Mouse (Mus musculus) hindbrain, embryonic 11.5 days (tissue): Measurements from ENCODE around the gene Casp3. TPM values are rescaled to one million over a fixed set of nuclear protein-coding genes. Genes with fewer than 3 reads are reported as not detected.

Source experiments
- ATAC-seq: fragments of 200-750 bp; cut with Nextera tagmentation; 2 replicates; pipeline ENCODE4 v1.8.0; 2017; ENCODE audit warnings: mild to moderate bottlenecking, moderate TSS enrichment, moderate library complexity; ENCODE audit not compliant: low FRiP score
- DNase-seq: peaks from one replicate; pipeline ENCODE4 v3.0.0-alpha.2; 2015; ENCODE audit warnings: low spot score
- H3K27ac ChIP-seq: fragments of 300-500 bp; sonication (generic); 2 replicates; pipeline ENCODE4 v1.5.1; 2014; ENCODE audit warnings: mild to moderate bottlenecking, low read depth, low read length
- H3K27me3 ChIP-seq: fragments of 300-500 bp; sonication (generic); 2 replicates; pipeline ENCODE4 v1.6.1; 2014; ENCODE audit warnings: mild to moderate bottlenecking, low read length, moderate library complexity, mixed read lengths; ENCODE audit not compliant: control insufficient read depth, insufficient read depth
- H3K36me3 ChIP-seq: fragments of 300-500 bp; sonication (generic); 2 replicates; pipeline ENCODE4 v1.6.1; 2014; ENCODE audit warnings: mild to moderate bottlenecking, low read length, moderate library complexity, mixed read lengths; ENCODE audit not compliant: control insufficient read depth, insufficient read depth
- H3K4me1 ChIP-seq: fragments of 300-500 bp; sonication (generic); replicated peaks from 2 replicates; pipeline ENCODE4 v1.6.1; 2014; ENCODE audit warnings: low read length, mixed read lengths; ENCODE audit not compliant: control insufficient read depth, insufficient read depth
- H3K4me2 ChIP-seq: fragments of 300-500 bp; sonication (generic); replicated peaks from 2 replicates; pipeline ENCODE4 v1.6.1; 2014; ENCODE audit warnings: mild to moderate bottlenecking, low read depth, low read length
- H3K4me3 ChIP-seq: fragments of 300-500 bp; sonication (generic); 2 replicates; pipeline ENCODE4 v1.5.1; 2014; ENCODE audit warnings: low read depth, low read length
- H3K9ac ChIP-seq: fragments of 300-500 bp; sonication (generic); 2 replicates; pipeline ENCODE4 v1.6.1; 2014; ENCODE audit warnings: low read depth, low read length
- H3K9me3 ChIP-seq: fragments of 300-500 bp; sonication (generic); 2 replicates; pipeline ENCODE4 v1.6.1; 2016; ENCODE audit warnings: low read length; ENCODE audit not compliant: control insufficient read depth
- WGBS: fragments of 180-500 bp; shearing (Covaris S2); extraction: QIAGEN DNeasy Blood & Tissue Kit; methylation state at CpG from one replicate; pipeline ENCODE4 v1.1.7; 2014; 5-methylcytosine and 5-hydroxymethylcytosine counted together
- polyA plus RNA-seq: library from polyadenylated mRNA; unstranded; fragments of >200 nt; fragmentation: Nextera tagmentation; extraction: Ambion mirVana; gene quantifications from 2 replicates; pipeline ENCODE4 v1.2.1, GENCODE M21; 2014

Casp3 gene
- polyA plus RNA-seq, 1 experiment from 2014 or later = 134 TPM

DNA sequence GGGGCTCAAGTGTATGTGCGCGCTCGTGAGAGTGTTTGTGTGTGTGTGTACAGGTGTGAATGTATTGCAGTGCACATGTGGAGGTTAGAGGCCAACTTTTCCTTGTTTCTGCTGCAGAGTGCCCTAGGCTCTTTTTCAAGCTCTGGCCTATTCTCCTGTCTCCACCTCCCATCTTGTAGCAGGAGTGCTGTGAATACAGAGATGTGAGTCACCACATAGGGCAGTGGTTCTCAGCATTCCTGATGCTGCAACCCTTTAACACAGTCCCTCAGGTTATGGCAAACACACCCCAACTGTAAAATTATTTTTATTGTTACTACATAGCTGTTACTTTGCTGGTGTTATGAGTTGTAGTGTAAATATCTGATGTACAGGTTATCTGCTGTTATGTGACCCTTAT lies 13.3 kb downstream of the Casp3 start:
- no peak overlapping the region for H3K4me3 ChIP-seq
- H3K27me3 ChIP-seq = no peaks in the 10 kb centered on the region
- no peak overlapping the region for H3K4me2 ChIP-seq
- WGBS = 98% methylated on average over 3 of the region's 3 CpGs
- H3K9ac ChIP-seq = no peak overlapping the region
- ATAC-seq (no peak), DNase-seq (no peak)
- no peaks in the 10 kb centered on the region for H3K4me1 ChIP-seq
- H3K27ac ChIP-seq = no peak overlapping the region
- no peaks in the 10 kb centered on the region for H3K9me3 ChIP-seq
- H3K36me3 ChIP-seq = peaks cover 5% of the 10 kb centered on the region; the same call in 1 of the 2 replicates

DNA sequence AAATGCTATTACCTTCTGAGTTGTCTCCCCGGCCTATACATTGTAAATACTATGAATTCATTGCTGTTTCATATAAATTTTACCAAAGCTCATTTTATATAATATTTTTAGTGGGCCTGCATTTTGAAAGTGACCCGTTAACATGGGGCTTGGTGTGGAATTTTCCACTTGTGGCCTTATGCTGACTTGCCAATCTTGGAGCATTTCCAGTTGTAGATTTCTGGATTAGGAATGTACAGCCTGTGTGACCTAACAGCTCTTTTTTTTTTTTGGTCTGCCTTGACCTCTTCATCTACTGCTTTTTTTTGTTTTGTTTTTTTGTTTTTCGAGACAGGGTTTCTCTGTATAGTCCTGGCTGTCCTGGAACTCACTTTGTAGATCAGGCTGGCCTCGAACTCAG lies 13.8 kb downstream of the Casp3 start:
- H3K4me2 ChIP-seq = no peak overlapping the region
- WGBS = 94% methylated on average over 4 of the region's 4 CpGs
- no peak overlapping the region for H3K4me3 ChIP-seq
- no peaks in the 10 kb centered on the region for H3K9me3 ChIP-seq
- DNase-seq (no peak), ATAC-seq (no peak)
- peaks cover 9% of the 10 kb centered on the region; the same call in 1 of the 2 replicates for H3K36me3 ChIP-seq
- no peaks in the 10 kb centered on the region for H3K27me3 ChIP-seq
- no peak overlapping the region for H3K9ac ChIP-seq
- H3K4me1 ChIP-seq = no peaks in the 10 kb centered on the region
- H3K27ac ChIP-seq = no peak overlapping the region

DNA sequence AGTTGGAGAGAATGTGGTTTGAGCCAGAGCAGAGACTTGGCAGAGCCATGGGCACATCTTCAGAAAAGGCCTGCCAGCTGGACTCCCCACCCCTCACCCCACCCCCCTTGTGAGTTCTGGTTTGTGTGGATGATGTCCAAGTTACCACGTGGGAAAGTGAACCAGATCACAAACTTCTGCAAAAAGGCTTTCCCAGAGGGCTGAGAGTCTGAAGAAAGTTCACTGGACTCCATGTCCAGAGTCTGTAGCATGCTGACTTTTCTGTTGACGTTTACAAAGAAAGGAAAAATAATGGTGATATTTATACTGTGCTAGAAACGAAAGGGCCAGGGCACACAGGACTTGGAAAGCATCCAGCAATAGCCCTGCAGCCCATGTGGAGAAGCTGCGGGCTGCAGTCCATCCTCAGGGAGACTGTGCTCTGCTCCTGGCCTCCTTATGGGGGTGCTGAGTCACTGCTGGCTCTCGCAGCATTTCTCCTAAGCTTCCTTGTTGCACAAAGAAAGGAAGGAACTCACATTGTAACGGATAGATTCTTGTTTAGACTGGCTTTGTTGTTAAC lies 22.0 kb downstream of the Casp3 start:
- DNase-seq (no peak), ATAC-seq (no peak)
- peaks cover 19% of the 10 kb centered on the region; the same call in 1 of the 2 replicates for H3K36me3 ChIP-seq

DNA sequence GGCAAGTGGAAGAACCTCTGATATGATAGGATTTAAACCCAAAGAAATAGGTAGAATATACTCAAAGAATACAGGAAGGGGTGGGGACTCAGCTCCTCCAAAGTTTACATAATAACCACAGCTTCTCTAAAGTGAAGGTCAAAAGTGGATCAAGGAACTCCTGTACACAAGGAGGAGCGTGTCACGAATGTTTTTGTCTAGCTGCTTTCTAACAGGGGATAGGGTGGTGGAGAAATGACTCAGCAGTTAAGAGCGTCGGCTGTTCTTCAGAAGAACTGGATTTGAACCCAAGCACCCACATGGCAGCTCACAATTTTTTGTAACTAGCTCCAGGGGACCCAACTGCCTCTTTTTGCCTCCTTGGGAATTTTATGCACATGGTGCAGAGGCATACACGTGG lies 22.8 kb downstream of the Casp3 start:
- H3K4me2 ChIP-seq = no peak overlapping the region
- H3K27ac ChIP-seq = no peak overlapping the region
- no peaks in the 10 kb centered on the region for H3K9me3 ChIP-seq
- ATAC-seq = no peak
- 95% methylated on average over 5 of the region's 5 CpGs for WGBS
- no peaks in the 10 kb centered on the region for H3K27me3 ChIP-seq
- no peak overlapping the region for H3K9ac ChIP-seq
- peaks cover 19% of the 10 kb centered on the region; the same call in 1 of the 2 replicates for H3K36me3 ChIP-seq
- no peak for DNase-seq
- H3K4me1 ChIP-seq = no peaks in the 10 kb centered on the region
- H3K4me3 ChIP-seq = no peak overlapping the region

More for the DNA sequence above, 22.0 kb downstream of the Casp3 start:
- H3K27me3 ChIP-seq = no peaks in the 10 kb centered on the region
- no peaks in the 10 kb centered on the region for H3K9me3 ChIP-seq
- H3K4me3 ChIP-seq = no peak overlapping the region
- no peak overlapping the region for H3K4me2 ChIP-seq
- H3K27ac ChIP-seq = no peak overlapping the region
- H3K4me1 ChIP-seq = no peaks in the 10 kb centered on the region
- H3K9ac ChIP-seq = no peak overlapping the region
- WGBS = 69% methylated on average over 6 of the region's 6 CpGs

DNA sequence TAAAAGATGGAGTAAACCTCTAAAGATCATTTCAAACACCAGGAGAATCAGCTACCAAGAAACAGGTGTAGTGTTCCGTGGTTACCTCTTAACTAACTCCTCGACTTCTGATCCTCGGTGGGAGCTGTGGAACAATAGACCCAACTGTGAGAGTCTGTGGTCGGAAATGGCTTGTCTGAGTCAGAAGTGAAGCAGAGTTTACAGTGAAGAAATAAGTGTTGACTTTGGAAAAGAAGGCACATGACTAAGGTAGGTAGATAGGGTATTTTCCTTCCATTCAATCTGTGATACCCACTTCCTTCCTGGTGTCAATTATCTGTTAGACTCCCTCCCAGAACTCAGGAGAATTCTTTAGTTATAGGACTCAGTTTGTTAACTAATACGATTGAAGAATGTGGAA lies 24.2 kb downstream of the Casp3 start:
- Histone ChIP-seq H3K4me2 (no peak overlapping the region), H3K27ac (no peak overlapping the region), H3K9ac (no peak overlapping the region), H3K27me3 (no peaks in the 10 kb centered on the region), H3K4me1 (no peaks in the 10 kb centered on the region), H3K36me3 (0 out of 2 replicates have a peak, but pooled peaks cover 7% of the 10 kb centered on the region), H3K4me3 (no peak overlapping the region), H3K9me3 (no peaks in the 10 kb centered on the region)
- no peak for ATAC-seq
- no peak for DNase-seq
- WGBS = 89% methylated on average over 5 of the region's 5 CpGs

DNA sequence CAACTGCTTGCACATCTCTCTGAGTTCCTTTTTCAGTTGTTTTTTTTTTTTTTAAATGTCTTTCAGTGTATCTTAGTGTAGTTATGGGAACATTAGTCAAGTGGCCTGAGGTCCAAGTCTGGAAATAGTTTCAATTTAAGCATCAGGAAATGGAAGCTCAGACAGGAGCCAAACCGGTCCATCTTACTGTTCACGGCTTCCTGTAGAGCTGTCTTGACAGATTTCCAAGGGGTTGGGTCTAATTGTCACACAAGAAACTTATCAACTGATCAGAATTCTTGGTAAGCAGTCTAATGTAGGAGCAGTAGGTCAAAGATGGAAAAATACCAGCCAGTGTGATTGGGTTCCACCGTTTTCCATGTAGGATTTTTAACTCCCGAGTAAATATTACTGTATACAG lies 31.3 kb downstream of the Casp3 start:
- Histone ChIP-seq H3K4me1 (no peaks in the 10 kb centered on the region), H3K36me3 (no peaks in the 10 kb centered on the region), H3K4me3 (no peak overlapping the region), H3K27ac (no peak overlapping the region), H3K4me2 (no peak overlapping the region), H3K9ac (no peak overlapping the region), H3K9me3 (no peaks in the 10 kb centered on the region), H3K27me3 (no peaks in the 10 kb centered on the region)
- no peak for ATAC-seq
- WGBS = 90% methylated on average over 4 of the region's 4 CpGs
- DNase-seq = no peak

DNA sequence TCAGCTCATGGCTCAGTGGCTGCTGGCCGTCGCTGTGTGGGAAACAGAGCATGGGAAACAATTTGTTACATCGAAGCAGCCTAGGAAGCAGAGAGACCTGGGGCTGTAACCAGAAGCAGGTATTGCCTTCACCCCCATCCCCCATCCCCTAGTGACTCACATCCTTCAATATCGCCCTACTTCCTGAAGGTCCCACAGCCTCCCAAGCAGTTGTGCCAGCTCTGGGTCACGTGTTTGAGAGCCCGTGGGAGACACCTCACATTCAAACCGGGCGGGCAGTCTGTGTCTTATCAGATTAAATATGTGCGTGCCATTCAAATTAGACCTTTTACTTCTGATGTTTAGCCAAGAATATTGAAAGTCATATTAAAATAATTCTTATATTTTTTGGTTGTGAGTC lies 34.8 kb downstream of the Casp3 start:
- WGBS = 84% methylated on average over 9 of the region's 9 CpGs
- no peaks in the 10 kb centered on the region for H3K27me3 ChIP-seq
- DNase-seq = no peak
- H3K9me3 ChIP-seq = no peaks in the 10 kb centered on the region
- no peaks in the 10 kb centered on the region for H3K36me3 ChIP-seq
- no peaks in the 10 kb centered on the region for H3K4me1 ChIP-seq
- H3K27ac ChIP-seq = no peak overlapping the region
- H3K9ac ChIP-seq = no peak overlapping the region
- no peak overlapping the region for H3K4me2 ChIP-seq
- no peak overlapping the region for H3K4me3 ChIP-seq
- no peak for ATAC-seq

DNA sequence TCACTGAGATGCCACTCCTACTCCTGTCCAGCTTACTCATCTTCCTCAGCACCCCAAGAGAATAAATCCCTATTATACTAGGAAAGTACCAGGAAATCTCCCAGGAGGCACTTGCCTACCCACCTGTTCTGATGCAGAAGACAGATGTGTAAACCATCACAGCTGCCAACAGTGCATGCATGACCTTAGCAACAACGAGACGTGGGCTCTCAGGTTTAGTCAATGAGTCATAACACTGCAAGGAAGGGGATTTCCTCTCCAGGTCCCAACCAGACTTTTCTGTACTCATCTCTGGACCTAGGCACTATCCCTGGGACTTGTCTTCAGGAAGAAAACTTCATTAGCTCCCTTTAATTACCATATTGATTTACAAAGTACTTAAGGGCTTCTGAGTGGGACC lies 38.8 kb downstream of the Casp3 start:
- Histone ChIP-seq H3K4me3 (no peak overlapping the region), H3K27me3 (no peaks in the 10 kb centered on the region), H3K36me3 (no peaks in the 10 kb centered on the region), H3K9ac (no peak overlapping the region), H3K4me2 (no peak overlapping the region), H3K9me3 (no peaks in the 10 kb centered on the region), H3K4me1 (no peaks in the 10 kb centered on the region), H3K27ac (no peak overlapping the region)
- 75% methylated on average over 2 of the region's 2 CpGs for WGBS
- no peak for ATAC-seq
- no peak for DNase-seq

DNA sequence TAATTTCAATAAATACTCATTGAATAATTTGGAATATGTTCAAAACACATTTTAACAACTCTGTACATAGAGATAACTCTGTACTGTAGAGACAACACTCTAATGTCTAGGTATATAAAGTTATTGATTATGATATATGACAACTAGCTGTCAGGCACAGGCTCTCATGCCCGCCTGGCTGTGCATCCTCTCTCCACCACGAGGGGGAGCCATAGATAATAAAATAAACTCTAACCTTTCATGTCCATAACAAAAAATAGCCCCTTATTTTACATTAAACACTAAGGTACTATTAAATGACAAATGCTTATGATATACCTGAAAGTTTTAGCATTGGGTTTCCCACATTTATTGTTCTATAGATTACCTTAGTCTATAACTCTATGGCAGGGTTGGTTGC lies 54.4 kb downstream of the Casp3 start:
- no peak overlapping the region for H3K4me3 ChIP-seq
- 0% methylated on average over 2 of the region's 2 CpGs for WGBS
- no peak overlapping the region for H3K4me2 ChIP-seq
- no peaks in the 10 kb centered on the region for H3K27me3 ChIP-seq
- H3K9me3 ChIP-seq = no peaks in the 10 kb centered on the region
- H3K4me1 ChIP-seq = no peaks in the 10 kb centered on the region
- DNase-seq (peak; percentile 66), ATAC-seq (no peak)
- H3K9ac ChIP-seq = no peak overlapping the region
- H3K27ac ChIP-seq = no peak overlapping the region
- no peaks in the 10 kb centered on the region for H3K36me3 ChIP-seq
